Mouse (Mus musculus): ENCODE results near the gene Rpa1. TPM values are rescaled to one million over a fixed set of nuclear protein-coding genes. Genes with fewer than 3 reads are reported as not detected.

The Rpa1 gene
- polyA plus RNA-seq, 1 experiment from 2014 or later: 119 TPM

- WGBS: under 1% methylated on average over 10 of the region's 10 CpGs
- Histone ChIP-seq H3K9me3 (ENCODE audit: control insufficient read depth, low read length) (no peaks in the 10 kb centered on the region), H3K27me3 (ENCODE audit: control insufficient read depth, insufficient read depth, low read length) (no peaks in the 10 kb centered on the region), H3K4me1 (ENCODE audit: control insufficient read depth, insufficient read depth, low read length) (peaks cover 18% of the 10 kb centered on the region; the same call in 1 of the 2 replicates), H3K4me3 (ENCODE audit: low read length) (peak overlapping the region; percentile 86), H3K36me3 (ENCODE audit: control insufficient read depth, insufficient read depth, low read length) (no peaks in the 10 kb centered on the region), H3K9ac (ENCODE audit: low read depth, low read length) (peak overlapping the region; percentile 79), H3K4me2 (replicated peaks; ENCODE audit: low read depth, low read length) (peak overlapping the region; percentile 74), H3K27ac (ENCODE audit: low read depth, low read length) (peak overlapping the region; percentile 18; the same call in 1 of the 2 replicates)
- ATAC-seq (ENCODE audit: low FRiP score, low TSS enrichment): no peak
Observed at GRCm38 (mm10) chr11:75347596-75347995, 528 bp downstream of the Rpa1 start.

DNA sequence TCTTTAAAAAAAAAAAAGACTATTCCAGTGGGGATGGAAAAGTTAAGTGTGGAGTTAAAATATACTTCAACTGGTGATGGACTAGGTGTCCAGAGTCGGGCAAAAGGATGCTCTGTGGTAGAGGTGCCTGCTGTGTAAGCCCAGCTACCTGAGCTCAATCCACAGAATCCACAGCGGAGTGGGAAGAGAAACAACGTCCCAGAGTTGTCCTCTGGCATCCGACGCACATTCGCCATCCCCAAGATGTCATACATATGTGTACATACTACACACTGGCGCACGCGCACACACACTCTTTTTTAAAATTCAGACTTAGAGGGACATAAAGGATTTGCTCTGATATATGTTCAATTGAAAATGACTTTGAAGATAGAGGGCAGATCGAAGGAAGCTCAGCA is 937 bp downstream of the Rpa1 start:
- no peaks in the 10 kb centered on the region for H3K9me3 ChIP-seq (ENCODE audit: control insufficient read depth, low read length)
- H3K27ac ChIP-seq (ENCODE audit: low read depth, low read length): no peak overlapping the region; the same call in 1 of the 2 replicates
- H3K4me2 ChIP-seq (replicated peaks; ENCODE audit: low read depth, low read length): peak overlapping the region; percentile 74
- peaks cover 18% of the 10 kb centered on the region; the same call in 1 of the 2 replicates for H3K4me1 ChIP-seq (ENCODE audit: control insufficient read depth, insufficient read depth, low read length)
- H3K4me3 ChIP-seq (ENCODE audit: low read length): peak overlapping the region; percentile 86
- H3K27me3 ChIP-seq (ENCODE audit: control insufficient read depth, insufficient read depth, low read length): no peaks in the 10 kb centered on the region
- ATAC-seq (ENCODE audit: low FRiP score, low TSS enrichment): no peak
- no peaks in the 10 kb centered on the region for H3K36me3 ChIP-seq (ENCODE audit: control insufficient read depth, insufficient read depth, low read length)
- H3K9ac ChIP-seq (ENCODE audit: low read depth, low read length): peak overlapping the region; percentile 79
- WGBS: 40% methylated on average over 10 of the region's 10 CpGs

DNA sequence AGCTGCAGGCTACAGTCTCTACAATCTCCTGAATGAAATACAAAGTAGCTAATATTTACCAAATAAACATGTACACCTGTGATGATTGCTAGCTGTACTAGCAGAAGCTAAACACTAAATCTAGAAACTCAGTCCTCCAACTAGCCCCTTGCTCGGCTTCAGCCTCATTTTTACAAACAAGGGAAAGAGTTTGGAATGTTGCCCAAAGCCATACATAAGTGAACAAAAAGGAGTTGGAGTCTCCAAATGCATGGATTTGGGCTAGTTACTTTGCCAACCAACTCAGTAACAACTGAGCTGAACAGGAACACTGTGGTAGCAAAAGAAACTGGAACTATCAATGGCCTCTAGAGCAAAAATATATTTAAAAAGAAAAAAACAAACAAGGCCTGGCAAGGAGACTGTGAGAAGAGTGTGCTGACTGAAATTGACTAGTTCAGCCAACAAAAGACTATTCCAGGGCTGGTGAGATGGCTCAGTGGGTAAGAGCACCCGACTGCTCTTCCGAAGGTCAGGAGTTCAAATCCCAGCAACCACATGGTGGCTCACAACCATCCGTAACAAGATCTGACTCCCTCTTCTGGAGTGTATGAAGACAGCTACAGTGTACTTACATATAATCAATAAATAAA is 1.5 kb downstream of the Rpa1 start:
- Histone ChIP-seq H3K36me3 (ENCODE audit: control insufficient read depth, insufficient read depth, low read length) (no peaks in the 10 kb centered on the region), H3K4me1 (ENCODE audit: control insufficient read depth, insufficient read depth, low read length) (peaks cover 18% of the 10 kb centered on the region; the same call in 1 of the 2 replicates), H3K9ac (ENCODE audit: low read depth, low read length) (peak overlapping the region; percentile 37; the same call in 1 of the 2 replicates), H3K27me3 (ENCODE audit: control insufficient read depth, insufficient read depth, low read length) (no peaks in the 10 kb centered on the region), H3K4me3 (ENCODE audit: low read length) (peak overlapping the region; percentile 86; the same call in 1 of the 2 replicates), H3K27ac (ENCODE audit: low read depth, low read length) (no peak overlapping the region), H3K9me3 (ENCODE audit: control insufficient read depth, low read length) (no peaks in the 10 kb centered on the region), H3K4me2 (replicated peaks; ENCODE audit: low read depth, low read length) (peak overlapping the region; percentile 74)
- 43% methylated on average over 2 of the region's 4 CpGs for WGBS
- ATAC-seq (ENCODE audit: low FRiP score, low TSS enrichment): no peak

DNA sequence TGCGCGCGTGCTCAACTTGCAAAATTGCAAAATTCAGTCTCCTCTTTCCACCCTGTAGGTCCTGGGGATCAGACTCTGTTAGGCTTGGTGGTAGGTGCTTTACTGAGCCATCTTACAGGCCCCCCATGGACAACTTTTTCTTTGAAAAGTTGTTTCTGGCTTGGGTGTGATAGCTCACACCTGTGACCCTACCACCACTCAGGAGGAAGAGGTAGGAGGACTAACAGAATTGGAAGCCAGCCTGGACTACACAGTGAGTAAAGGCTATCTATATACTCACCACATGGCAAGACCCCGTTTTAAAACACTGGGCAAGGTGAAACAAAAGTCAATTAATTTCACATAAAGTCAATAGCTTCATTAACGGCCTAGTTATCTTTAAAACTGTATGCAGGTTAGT is 3.4 kb downstream of the Rpa1 start:
- ATAC-seq (ENCODE audit: low FRiP score, low TSS enrichment): no peak
- Histone ChIP-seq H3K27ac (ENCODE audit: low read depth, low read length) (no peak overlapping the region), H3K4me2 (replicated peaks; ENCODE audit: low read depth, low read length) (no peak overlapping the region), H3K27me3 (ENCODE audit: control insufficient read depth, insufficient read depth, low read length) (no peaks in the 10 kb centered on the region), H3K9me3 (ENCODE audit: control insufficient read depth, low read length) (no peaks in the 10 kb centered on the region), H3K4me3 (ENCODE audit: low read length) (no peak overlapping the region), H3K36me3 (ENCODE audit: control insufficient read depth, insufficient read depth, low read length) (peaks cover 14% of the 10 kb centered on the region), H3K4me1 (ENCODE audit: control insufficient read depth, insufficient read depth, low read length) (peaks cover 18% of the 10 kb centered on the region; the same call in 1 of the 2 replicates), H3K9ac (ENCODE audit: low read depth, low read length) (no peak overlapping the region)
- WGBS: 92% methylated on average over 5 of the region's 5 CpGs

DNA sequence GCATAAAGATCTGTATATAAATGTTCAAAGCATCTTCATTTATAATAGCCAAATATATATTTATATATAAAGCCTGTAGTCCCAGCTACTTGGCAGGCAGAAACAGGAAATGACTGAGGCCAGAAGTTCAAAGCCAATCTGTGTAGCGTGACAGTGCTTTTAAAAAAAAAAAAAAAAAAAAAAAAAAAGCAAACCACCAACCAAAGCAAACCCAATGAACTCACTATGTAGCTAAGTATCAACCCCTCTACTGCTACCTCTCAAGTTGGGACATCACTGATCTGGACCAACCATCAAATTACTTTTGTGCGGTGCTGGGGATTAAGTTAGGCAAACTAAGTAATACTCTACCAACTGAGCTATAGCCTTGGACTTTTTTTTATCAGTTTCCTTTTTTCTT is 4.0 kb downstream of the Rpa1 start:
- Histone ChIP-seq H3K4me3 (ENCODE audit: low read length) (no peak overlapping the region), H3K27me3 (ENCODE audit: control insufficient read depth, insufficient read depth, low read length) (no peaks in the 10 kb centered on the region), H3K4me2 (replicated peaks; ENCODE audit: low read depth, low read length) (no peak overlapping the region), H3K9ac (ENCODE audit: low read depth, low read length) (no peak overlapping the region), H3K36me3 (ENCODE audit: control insufficient read depth, insufficient read depth, low read length) (peaks cover 18% of the 10 kb centered on the region), H3K4me1 (ENCODE audit: control insufficient read depth, insufficient read depth, low read length) (peaks cover 18% of the 10 kb centered on the region; the same call in 1 of the 2 replicates), H3K27ac (ENCODE audit: low read depth, low read length) (no peak overlapping the region), H3K9me3 (ENCODE audit: control insufficient read depth, low read length) (no peaks in the 10 kb centered on the region)
- no peak for ATAC-seq (ENCODE audit: low FRiP score, low TSS enrichment)
- WGBS: 49% methylated on average over 2 of the region's 2 CpGs

DNA sequence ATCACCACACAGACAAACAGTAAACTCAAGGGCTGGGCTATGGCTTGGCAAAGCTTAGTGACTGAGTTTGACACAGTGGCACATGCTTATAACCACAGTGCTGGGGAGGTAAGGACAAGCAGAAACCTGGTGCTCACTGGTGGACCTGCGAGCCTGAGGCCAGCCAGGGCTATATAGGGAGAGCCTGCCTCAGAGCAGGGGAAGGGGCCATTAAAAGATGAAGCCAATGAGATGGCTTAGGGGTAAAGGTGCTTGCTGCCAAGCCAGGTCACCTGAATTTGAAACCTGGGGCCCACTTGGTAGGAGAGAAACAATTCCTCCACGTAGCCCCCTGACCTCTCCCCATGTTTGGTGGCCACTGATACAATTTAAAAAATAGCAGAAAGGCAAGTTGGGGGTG is 5.0 kb downstream of the Rpa1 start:
- Histone ChIP-seq H3K27ac (ENCODE audit: low read depth, low read length) (no peak overlapping the region), H3K9ac (ENCODE audit: low read depth, low read length) (no peak overlapping the region), H3K9me3 (ENCODE audit: control insufficient read depth, low read length) (no peaks in the 10 kb centered on the region), H3K36me3 (ENCODE audit: control insufficient read depth, insufficient read depth, low read length) (peaks cover 23% of the 10 kb centered on the region), H3K4me3 (ENCODE audit: low read length) (no peak overlapping the region), H3K27me3 (ENCODE audit: control insufficient read depth, insufficient read depth, low read length) (no peaks in the 10 kb centered on the region), H3K4me1 (ENCODE audit: control insufficient read depth, insufficient read depth, low read length) (peaks cover 18% of the 10 kb centered on the region; the same call in 1 of the 2 replicates), H3K4me2 (replicated peaks; ENCODE audit: low read depth, low read length) (no peak overlapping the region)
- ATAC-seq (ENCODE audit: low FRiP score, low TSS enrichment): no peak
- 86% methylated on average over 2 of the region's 2 CpGs for WGBS

GRCm38 (mm10) chr11:75340698-75341345 is 7.3 kb downstream of the Rpa1 start:
- 87% methylated on average over 12 of the region's 12 CpGs for WGBS
- no peak for ATAC-seq (ENCODE audit: low FRiP score, low TSS enrichment)
- Histone ChIP-seq H3K27ac (ENCODE audit: low read depth, low read length) (no peak overlapping the region), H3K9ac (ENCODE audit: low read depth, low read length) (no peak overlapping the region), H3K4me3 (ENCODE audit: low read length) (no peak overlapping the region), H3K27me3 (ENCODE audit: control insufficient read depth, insufficient read depth, low read length) (no peaks in the 10 kb centered on the region), H3K4me2 (replicated peaks; ENCODE audit: low read depth, low read length) (no peak overlapping the region), H3K4me1 (ENCODE audit: control insufficient read depth, insufficient read depth, low read length) (peaks cover 6% of the 10 kb centered on the region; the same call in 1 of the 2 replicates), H3K36me3 (ENCODE audit: control insufficient read depth, insufficient read depth, low read length) (peaks cover 37% of the 10 kb centered on the region), H3K9me3 (ENCODE audit: control insufficient read depth, low read length) (no peaks in the 10 kb centered on the region)

DNA sequence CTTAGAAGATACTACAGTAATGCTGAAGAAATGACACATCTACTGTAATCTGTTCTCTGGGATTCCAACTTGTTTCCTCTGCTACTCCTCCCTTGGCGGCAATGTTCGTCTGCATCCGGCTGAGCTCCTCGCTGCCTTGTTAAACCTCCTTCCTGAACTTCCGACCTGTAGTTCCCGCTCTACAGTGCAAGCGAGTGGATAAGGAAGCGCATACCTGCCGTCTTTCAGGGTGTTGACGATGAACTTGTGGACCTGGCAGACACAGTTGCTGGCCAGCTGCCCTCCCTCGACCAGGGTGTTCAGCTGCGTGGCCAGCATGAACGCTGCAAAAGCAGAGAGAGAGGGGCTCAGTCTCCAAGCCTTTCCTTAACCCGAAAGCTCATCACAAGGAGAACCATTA is 8.0 kb downstream of the Rpa1 start:
- H3K27me3 ChIP-seq (ENCODE audit: control insufficient read depth, insufficient read depth, low read length): no peaks in the 10 kb centered on the region
- no peak overlapping the region for H3K4me2 ChIP-seq (replicated peaks; ENCODE audit: low read depth, low read length)
- no peak overlapping the region for H3K4me3 ChIP-seq (ENCODE audit: low read length)
- H3K9me3 ChIP-seq (ENCODE audit: control insufficient read depth, low read length): no peaks in the 10 kb centered on the region
- H3K27ac ChIP-seq (ENCODE audit: low read depth, low read length): no peak overlapping the region
- WGBS: 83% methylated on average over 14 of the region's 14 CpGs
- H3K36me3 ChIP-seq (ENCODE audit: control insufficient read depth, insufficient read depth, low read length): peaks cover 44% of the 10 kb centered on the region
- peaks cover 6% of the 10 kb centered on the region; the same call in 1 of the 2 replicates for H3K4me1 ChIP-seq (ENCODE audit: control insufficient read depth, insufficient read depth, low read length)
- H3K9ac ChIP-seq (ENCODE audit: low read depth, low read length): no peak overlapping the region
- ATAC-seq (ENCODE audit: low FRiP score, low TSS enrichment): no peak

- Histone ChIP-seq H3K36me3 (ENCODE audit: control insufficient read depth, insufficient read depth, low read length) (peaks cover 49% of the 10 kb centered on the region), H3K27ac (ENCODE audit: low read depth, low read length) (no peak overlapping the region), H3K4me2 (replicated peaks; ENCODE audit: low read depth, low read length) (no peak overlapping the region), H3K4me1 (ENCODE audit: control insufficient read depth, insufficient read depth, low read length) (no peaks in the 10 kb centered on the region), H3K27me3 (ENCODE audit: control insufficient read depth, insufficient read depth, low read length) (no peaks in the 10 kb centered on the region), H3K9me3 (ENCODE audit: control insufficient read depth, low read length) (no peaks in the 10 kb centered on the region), H3K9ac (ENCODE audit: low read depth, low read length) (no peak overlapping the region), H3K4me3 (ENCODE audit: low read length) (no peak overlapping the region)
- WGBS: 92% methylated on average over 7 of the region's 7 CpGs
- no peak for ATAC-seq (ENCODE audit: low FRiP score, low TSS enrichment)
Observed at GRCm38 (mm10) chr11:75337246-75337645, 10.9 kb downstream of the Rpa1 start.

Measured in kidney, embryonic 14.5 days (tissue).